Mouse (Mus musculus): ENCODE measurements around the gene Grem1. TPM values are rescaled to one million over a fixed set of nuclear protein-coding genes. Genes with fewer than 3 reads are reported as not detected.

Grem1 gene
- polyA plus RNA-seq, 1 experiment from 2014 or later, result 0.71 TPM

DNA sequence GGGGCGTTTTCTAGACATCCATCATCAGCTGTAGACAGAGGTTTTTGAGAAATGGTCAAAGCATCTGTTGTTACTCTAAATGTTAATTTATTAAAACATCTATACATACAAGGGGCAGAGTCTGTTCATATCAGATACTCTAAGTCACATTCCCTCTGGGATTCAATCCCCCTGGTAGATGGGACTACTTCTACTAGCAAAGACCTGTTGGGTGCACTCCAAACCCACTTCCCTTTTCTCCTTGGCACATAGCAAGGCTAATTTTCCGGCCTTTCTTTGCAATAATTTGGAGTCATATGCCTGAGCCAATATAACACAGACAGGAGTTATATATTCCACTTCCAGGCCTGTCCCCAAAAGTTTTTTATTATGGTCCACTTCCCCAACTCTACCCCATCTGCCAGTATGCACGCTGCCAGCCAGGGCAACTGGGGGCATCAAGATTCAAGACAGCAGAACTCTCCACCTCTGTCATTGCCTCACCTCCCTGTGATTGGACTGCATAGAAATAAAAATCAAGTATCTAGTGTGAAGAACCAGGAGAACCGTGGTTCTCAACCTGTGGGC is 30.5 kb upstream of the Grem1 start:
- no peak for ATAC-seq
- Histone ChIP-seq H3K4me2 (ENCODE audit: low read length) (no peak overlapping the region), H3K4me3 (replicated peaks; ENCODE audit: low read length) (no peak overlapping the region), H3K27me3 (replicated peaks; ENCODE audit: control insufficient read depth, insufficient read depth, low read length) (no peaks in the 10 kb centered on the region), H3K27ac (ENCODE audit: low read length) (no peak overlapping the region), H3K36me3 (ENCODE audit: control insufficient read depth, insufficient read depth) (peaks cover 17% of the 10 kb centered on the region), H3K9ac (replicated peaks; ENCODE audit: low read depth, low read length) (no peak overlapping the region), H3K4me1 (replicated peaks; ENCODE audit: control insufficient read depth, insufficient read depth, low read length) (no peaks in the 10 kb centered on the region), H3K9me3 (ENCODE audit: control insufficient read depth, low read length) (no peaks in the 10 kb centered on the region)
- 95% methylated on average over 4 of the region's 4 CpGs for WGBS

DNA sequence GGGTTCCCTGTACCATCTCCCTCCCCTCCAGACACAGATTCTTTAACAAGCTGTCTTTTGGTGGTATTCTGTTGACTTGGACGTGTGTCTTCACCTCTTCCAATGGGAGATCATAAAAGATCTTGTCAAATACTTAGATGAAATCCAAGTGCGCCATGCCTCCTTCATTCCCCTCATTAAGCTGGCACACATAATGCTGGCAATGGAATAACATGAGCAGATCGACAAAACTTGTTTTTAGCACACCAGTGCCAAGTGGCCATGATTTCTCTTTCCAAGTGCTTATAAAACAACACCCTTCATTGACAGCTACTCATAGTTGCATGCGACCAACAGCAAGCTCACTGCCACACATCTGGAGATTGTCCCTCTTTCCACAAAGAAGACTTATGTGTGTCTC is 29.4 kb upstream of the Grem1 start:
- H3K4me3 ChIP-seq (replicated peaks; ENCODE audit: low read length), result no peak overlapping the region
- H3K4me1 ChIP-seq (replicated peaks; ENCODE audit: control insufficient read depth, insufficient read depth, low read length), result no peaks in the 10 kb centered on the region
- H3K27ac ChIP-seq (ENCODE audit: low read length), result no peak overlapping the region
- H3K4me2 ChIP-seq (ENCODE audit: low read length), result no peak overlapping the region
- peaks cover 17% of the 10 kb centered on the region for H3K36me3 ChIP-seq (ENCODE audit: control insufficient read depth, insufficient read depth)
- no peak overlapping the region for H3K9ac ChIP-seq (replicated peaks; ENCODE audit: low read depth, low read length)
- H3K27me3 ChIP-seq (replicated peaks; ENCODE audit: control insufficient read depth, insufficient read depth, low read length), result no peaks in the 10 kb centered on the region
- peak; percentile 32; the same call in 1 of the 2 replicates for ATAC-seq
- H3K9me3 ChIP-seq (ENCODE audit: control insufficient read depth, low read length), result no peaks in the 10 kb centered on the region
- 67% methylated on average over 4 of the region's 4 CpGs for WGBS

DNA sequence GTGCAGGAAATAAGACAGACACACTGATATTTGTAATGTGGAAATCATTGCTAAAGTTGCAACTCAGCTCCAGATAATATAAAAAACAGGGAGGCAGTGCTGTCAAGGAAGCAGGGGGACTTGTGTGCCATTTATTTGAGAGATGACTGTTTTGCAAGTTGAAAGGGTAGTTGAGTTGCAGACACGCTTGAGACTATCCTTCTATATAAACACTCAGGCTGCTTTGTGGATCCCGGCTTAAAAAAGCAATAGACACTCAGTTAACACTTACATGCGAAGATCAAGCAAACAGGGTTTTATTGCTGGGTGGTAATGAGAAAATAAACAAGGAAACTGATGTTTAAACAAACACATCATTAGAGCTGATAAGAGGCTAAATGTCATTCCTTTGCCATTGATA is 26.4 kb upstream of the Grem1 start:
- H3K27ac ChIP-seq (ENCODE audit: low read length), result no peak overlapping the region
- no peaks in the 10 kb centered on the region for H3K27me3 ChIP-seq (replicated peaks; ENCODE audit: control insufficient read depth, insufficient read depth, low read length)
- no peaks in the 10 kb centered on the region; the same call in 1 of the 2 replicates for H3K4me1 ChIP-seq (replicated peaks; ENCODE audit: control insufficient read depth, insufficient read depth, low read length)
- no peak overlapping the region for H3K9ac ChIP-seq (replicated peaks; ENCODE audit: low read depth, low read length)
- peaks cover 10% of the 10 kb centered on the region for H3K36me3 ChIP-seq (ENCODE audit: control insufficient read depth, insufficient read depth)
- no peak for ATAC-seq
- WGBS, result 88% methylated on average over 3 of the region's 3 CpGs
- no peak overlapping the region for H3K4me3 ChIP-seq (replicated peaks; ENCODE audit: low read length)
- H3K9me3 ChIP-seq (ENCODE audit: control insufficient read depth, low read length), result no peaks in the 10 kb centered on the region
- H3K4me2 ChIP-seq (ENCODE audit: low read length), result no peak overlapping the region

DNA sequence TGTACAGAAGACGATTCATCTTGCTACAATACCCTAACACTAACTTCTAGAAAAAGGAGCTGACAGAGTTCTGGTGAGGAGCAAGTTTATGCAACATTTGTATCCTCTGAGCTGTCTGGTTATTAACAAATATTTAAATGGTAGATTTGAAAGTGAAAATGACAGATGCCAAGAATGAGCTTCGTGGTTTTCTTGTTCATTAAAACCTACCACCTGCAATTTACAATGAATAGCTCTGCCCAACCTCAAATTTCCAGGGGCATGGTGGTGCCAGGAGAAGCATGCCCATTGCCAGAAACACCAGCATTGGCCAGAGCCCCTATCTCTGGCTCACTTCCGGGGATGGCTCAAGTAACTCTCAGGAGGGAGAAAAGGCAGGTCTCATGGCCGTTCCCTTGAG is 23.1 kb upstream of the Grem1 start:
- H3K4me3 ChIP-seq (replicated peaks; ENCODE audit: low read length), result no peak overlapping the region
- H3K36me3 ChIP-seq (ENCODE audit: control insufficient read depth, insufficient read depth), result peaks cover 6% of the 10 kb centered on the region; the same call in 1 of the 2 replicates
- 76% methylated on average over 4 of the region's 4 CpGs for WGBS
- no peaks in the 10 kb centered on the region for H3K9me3 ChIP-seq (ENCODE audit: control insufficient read depth, low read length)
- no peak overlapping the region for H3K27ac ChIP-seq (ENCODE audit: low read length)
- H3K9ac ChIP-seq (replicated peaks; ENCODE audit: low read depth, low read length), result no peak overlapping the region
- no peak for ATAC-seq
- H3K4me2 ChIP-seq (ENCODE audit: low read length), result no peak overlapping the region
- no peaks in the 10 kb centered on the region; the same call in 1 of the 2 replicates for H3K4me1 ChIP-seq (replicated peaks; ENCODE audit: control insufficient read depth, insufficient read depth, low read length)
- H3K27me3 ChIP-seq (replicated peaks; ENCODE audit: control insufficient read depth, insufficient read depth, low read length), result no peaks in the 10 kb centered on the region

DNA sequence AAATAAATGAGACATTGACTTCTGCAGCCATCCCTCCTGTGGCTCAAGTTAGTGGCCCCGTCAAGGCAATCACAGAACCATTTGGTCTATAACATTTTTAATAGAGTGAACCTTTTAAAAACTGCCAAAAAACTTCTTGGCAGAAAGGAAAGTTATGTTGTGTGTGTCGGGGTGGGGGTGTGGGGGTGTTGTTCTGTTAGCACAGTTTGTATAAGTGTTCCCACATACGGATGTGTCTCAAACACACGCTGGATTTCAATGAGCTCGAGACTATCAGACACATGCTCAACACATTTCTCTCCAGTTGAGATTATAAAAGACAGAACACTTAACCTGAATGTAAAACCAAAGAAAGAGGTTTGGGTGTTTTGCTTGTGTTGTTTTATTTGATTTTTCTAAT is 22.7 kb upstream of the Grem1 start:
- WGBS, result 64% methylated on average over 5 of the region's 5 CpGs
- Histone ChIP-seq H3K9ac (replicated peaks; ENCODE audit: low read depth, low read length) (no peak overlapping the region), H3K4me3 (replicated peaks; ENCODE audit: low read length) (no peak overlapping the region), H3K4me1 (replicated peaks; ENCODE audit: control insufficient read depth, insufficient read depth, low read length) (no peaks in the 10 kb centered on the region; the same call in 1 of the 2 replicates), H3K27ac (ENCODE audit: low read length) (no peak overlapping the region), H3K36me3 (ENCODE audit: control insufficient read depth, insufficient read depth) (peaks cover 8% of the 10 kb centered on the region; the same call in 1 of the 2 replicates), H3K4me2 (ENCODE audit: low read length) (no peak overlapping the region), H3K27me3 (replicated peaks; ENCODE audit: control insufficient read depth, insufficient read depth, low read length) (no peaks in the 10 kb centered on the region), H3K9me3 (ENCODE audit: control insufficient read depth, low read length) (no peaks in the 10 kb centered on the region)
- no peak for ATAC-seq

DNA sequence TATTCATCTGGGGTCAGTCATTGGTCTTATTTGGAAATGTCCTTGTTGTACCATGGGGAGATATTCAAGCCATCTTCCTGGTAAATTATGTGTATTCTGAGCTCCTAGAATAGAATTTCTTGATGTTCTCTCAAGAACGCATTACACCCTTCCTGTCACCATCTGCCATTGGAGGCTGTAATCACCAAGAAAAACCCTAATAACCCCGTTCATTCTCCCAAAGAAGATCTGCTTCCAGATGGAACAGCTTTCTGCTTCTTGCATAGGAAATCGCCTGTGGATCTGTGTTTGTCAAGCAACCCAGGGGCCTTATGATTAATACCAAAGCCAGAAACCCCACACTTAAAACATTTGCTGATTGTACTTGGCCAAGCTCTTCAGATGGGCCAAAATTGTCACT is 20.9 kb upstream of the Grem1 start:
- Histone ChIP-seq H3K4me1 (replicated peaks; ENCODE audit: control insufficient read depth, insufficient read depth, low read length) (no peaks in the 10 kb centered on the region; the same call in 1 of the 2 replicates), H3K27ac (ENCODE audit: low read length) (no peak overlapping the region; the same call in 1 of the 2 replicates), H3K36me3 (ENCODE audit: control insufficient read depth, insufficient read depth) (peaks cover 8% of the 10 kb centered on the region; the same call in 1 of the 2 replicates), H3K9me3 (ENCODE audit: control insufficient read depth, low read length) (no peaks in the 10 kb centered on the region), H3K4me2 (ENCODE audit: low read length) (no peak overlapping the region), H3K4me3 (replicated peaks; ENCODE audit: low read length) (no peak overlapping the region), H3K9ac (replicated peaks; ENCODE audit: low read depth, low read length) (no peak overlapping the region), H3K27me3 (replicated peaks; ENCODE audit: control insufficient read depth, insufficient read depth, low read length) (no peaks in the 10 kb centered on the region)
- 65% methylated on average over 3 of the region's 3 CpGs for WGBS
- no peak for ATAC-seq

DNA sequence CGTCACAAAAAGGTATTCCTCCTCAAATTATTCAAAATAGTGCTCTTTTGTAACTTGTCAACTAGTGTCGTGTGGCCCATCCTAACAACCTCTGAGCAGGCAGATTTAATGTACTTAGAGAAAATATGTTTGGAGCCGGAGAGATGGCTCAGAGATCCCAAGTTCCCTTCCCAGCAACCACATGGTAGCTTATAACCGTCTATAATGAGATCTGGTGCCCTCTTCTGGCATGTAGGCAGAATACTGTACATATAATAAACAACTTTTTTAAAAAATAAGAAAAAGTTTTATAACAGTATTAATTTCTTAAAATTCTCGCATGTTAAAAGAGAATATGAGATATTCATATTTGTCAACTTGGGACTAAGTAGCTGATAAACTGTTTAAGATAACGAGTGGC is 19.6 kb upstream of the Grem1 start:
- Histone ChIP-seq H3K9me3 (ENCODE audit: control insufficient read depth, low read length) (no peaks in the 10 kb centered on the region), H3K4me3 (replicated peaks; ENCODE audit: low read length) (no peak overlapping the region), H3K4me2 (ENCODE audit: low read length) (no peak overlapping the region), H3K27me3 (replicated peaks; ENCODE audit: control insufficient read depth, insufficient read depth, low read length) (no peaks in the 10 kb centered on the region), H3K36me3 (ENCODE audit: control insufficient read depth, insufficient read depth) (peaks cover 8% of the 10 kb centered on the region; the same call in 1 of the 2 replicates), H3K4me1 (replicated peaks; ENCODE audit: control insufficient read depth, insufficient read depth, low read length) (no peaks in the 10 kb centered on the region; the same call in 1 of the 2 replicates), H3K9ac (replicated peaks; ENCODE audit: low read depth, low read length) (no peak overlapping the region), H3K27ac (ENCODE audit: low read length) (no peak overlapping the region)
- no peak for ATAC-seq
- WGBS, result 77% methylated on average over 6 of the region's 6 CpGs

DNA sequence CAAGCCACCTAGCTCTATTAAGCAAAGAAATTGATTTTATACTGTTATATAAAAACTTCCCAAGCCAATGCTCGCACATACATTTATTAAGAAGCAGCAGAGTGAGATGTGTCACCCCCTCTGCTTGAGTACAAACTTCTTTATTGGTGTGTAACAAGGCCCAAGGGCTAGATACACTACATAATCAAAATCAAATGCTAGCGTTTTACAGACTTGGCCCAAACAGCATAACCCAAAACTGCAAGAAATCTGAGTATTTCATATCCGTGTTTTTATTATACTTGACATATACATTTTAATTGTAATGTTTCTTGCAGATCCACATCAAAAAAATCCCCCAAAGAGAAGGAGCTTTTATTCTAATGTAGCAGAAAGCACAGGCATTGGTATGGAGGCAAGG is 17.9 kb upstream of the Grem1 start:
- H3K27me3 ChIP-seq (replicated peaks; ENCODE audit: control insufficient read depth, insufficient read depth, low read length), result no peaks in the 10 kb centered on the region
- no peaks in the 10 kb centered on the region for H3K9me3 ChIP-seq (ENCODE audit: control insufficient read depth, low read length)
- no peak for ATAC-seq
- no peak overlapping the region for H3K9ac ChIP-seq (replicated peaks; ENCODE audit: low read depth, low read length)
- WGBS, result 91% methylated on average over 3 of the region's 3 CpGs
- peaks cover 8% of the 10 kb centered on the region; the same call in 1 of the 2 replicates for H3K36me3 ChIP-seq (ENCODE audit: control insufficient read depth, insufficient read depth)
- no peak overlapping the region for H3K4me3 ChIP-seq (replicated peaks; ENCODE audit: low read length)
- no peaks in the 10 kb centered on the region for H3K4me1 ChIP-seq (replicated peaks; ENCODE audit: control insufficient read depth, insufficient read depth, low read length)
- H3K4me2 ChIP-seq (ENCODE audit: low read length), result no peak overlapping the region
- no peak overlapping the region for H3K27ac ChIP-seq (ENCODE audit: low read length)

DNA sequence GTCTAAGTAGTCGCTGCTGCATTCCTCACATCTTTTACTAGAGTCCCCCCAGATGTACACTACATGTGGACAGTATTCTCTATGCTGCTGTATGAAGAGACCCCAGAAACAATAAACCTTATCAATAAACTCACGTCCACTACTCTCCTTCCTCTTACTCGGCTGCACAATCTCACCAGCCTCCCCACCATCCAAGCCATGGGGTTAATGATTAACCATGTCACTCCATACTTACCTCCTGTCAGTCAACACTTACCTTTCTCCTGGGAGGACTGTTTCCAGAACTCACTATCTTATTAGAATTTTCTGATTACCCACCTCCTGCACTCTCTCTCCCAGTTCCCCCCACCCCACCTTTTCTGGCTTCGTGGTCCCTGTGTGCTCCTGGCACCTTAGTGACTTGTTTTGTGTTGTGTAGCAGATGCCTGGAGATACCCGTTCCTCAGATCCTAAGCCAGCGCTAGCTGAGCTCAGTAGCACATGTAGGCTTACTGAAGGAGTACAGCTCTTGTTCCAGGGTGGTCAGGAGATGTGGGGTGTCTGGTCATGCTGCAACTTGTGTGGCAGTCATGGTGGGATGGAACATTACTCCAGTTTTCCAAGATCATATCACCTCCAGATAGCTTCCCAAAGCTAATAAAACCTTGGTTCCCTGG is 15.8 kb upstream of the Grem1 start:
- Histone ChIP-seq H3K36me3 (ENCODE audit: control insufficient read depth, insufficient read depth) (peaks cover 8% of the 10 kb centered on the region; the same call in 1 of the 2 replicates), H3K9ac (replicated peaks; ENCODE audit: low read depth, low read length) (no peak overlapping the region), H3K4me2 (ENCODE audit: low read length) (no peak overlapping the region), H3K4me1 (replicated peaks; ENCODE audit: control insufficient read depth, insufficient read depth, low read length) (no peaks in the 10 kb centered on the region), H3K4me3 (replicated peaks; ENCODE audit: low read length) (no peak overlapping the region), H3K27ac (ENCODE audit: low read length) (no peak overlapping the region), H3K27me3 (replicated peaks; ENCODE audit: control insufficient read depth, insufficient read depth, low read length) (no peaks in the 10 kb centered on the region), H3K9me3 (ENCODE audit: control insufficient read depth, low read length) (no peaks in the 10 kb centered on the region)
- no peak for ATAC-seq
- 86% methylated on average over 6 of the region's 6 CpGs for WGBS

Data from forebrain, embryonic 16.5 days (tissue).